ENCODE assay signal across 29 mouse cellular contexts in genomic region chr13:109917551-109917950, GRCm38 (mm10).
DNase-seq lines count a peak whose midpoint lies in the region; ATAC-seq lines count a peak whose summit lies in the region.
"Had no signal": no experiment of that assay in that cellular context is flagged by ENCODE, and none has a peak within 500 bp of the region (broad histone marks: within the 10 kb centered on the region; RNA-seq: fewer than 3 reads in every experiment).

No protein-coding gene starts in this region.

- H3K27me3 ChIP-seq in heart, embryonic 12.5 days (replicated peaks): no peaks in the 10 kb centered on the region
- no peaks in the 10 kb centered on the region for H3K27me3 ChIP-seq in heart, embryonic 16.5 days (ENCODE audit: control insufficient read depth, insufficient read depth, low read length)
- H3K27me3 ChIP-seq in midbrain, embryonic 11.5 days (ENCODE audit: control insufficient read depth, insufficient read depth, low read length): no peaks in the 10 kb centered on the region
- H3K27me3 ChIP-seq in midbrain, embryonic 13.5 days: no peaks in the 10 kb centered on the region
- H3K27me3 ChIP-seq: CH12.LX; embryonic facial prominence, embryonic 12.5 days; embryonic facial prominence, embryonic 15.5 days; hindbrain, embryonic 12.5 days; hindbrain, embryonic 15.5 days; intestine, embryonic 15.5 days; Patski had no signal

- intact Hi-C loops in heart, postnatal 14 days (cut with DNase I): no loop called here
- intact Hi-C loops in heart, postnatal 25 days (cut with DNase I): no loop called here

- no peaks in the 10 kb centered on the region for H3K36me3 ChIP-seq in heart, embryonic 12.5 days
- H3K36me3 ChIP-seq in heart, embryonic 16.5 days (ENCODE audit: control insufficient read depth, insufficient read depth): no peaks in the 10 kb centered on the region
- no peaks in the 10 kb centered on the region for H3K36me3 ChIP-seq in midbrain, embryonic 11.5 days (ENCODE audit: control insufficient read depth, insufficient read depth, low read length)
- H3K36me3 ChIP-seq in midbrain, embryonic 13.5 days: no peaks in the 10 kb centered on the region
- H3K36me3 ChIP-seq: embryonic facial prominence, embryonic 12.5 days; embryonic facial prominence, embryonic 15.5 days; hindbrain, embryonic 12.5 days; hindbrain, embryonic 15.5 days; intestine, embryonic 15.5 days had no signal

- H3K4me1 ChIP-seq in heart, embryonic 12.5 days (replicated peaks): peaks cover 63% of the 10 kb centered on the region
- H3K4me1 ChIP-seq in heart, embryonic 16.5 days (ENCODE audit: control insufficient read depth, insufficient read depth, low read length): peaks cover 43% of the 10 kb centered on the region
- H3K4me1 ChIP-seq in midbrain, embryonic 11.5 days (ENCODE audit: control insufficient read depth, insufficient read depth, low read length): no peaks in the 10 kb centered on the region
- H3K4me1 ChIP-seq in midbrain, embryonic 13.5 days (replicated peaks): peaks cover 3% of the 10 kb centered on the region
- H3K4me1 ChIP-seq: intestine, embryonic 15.5 days had no signal

- ATAC-seq in heart, embryonic 12.5 days (ENCODE audit: insufficient number of reproducible peaks, low FRiP score): no peak
- no peak for ATAC-seq in heart, embryonic 16.5 days (replicated peaks; ENCODE audit: extremely low read depth, insufficient read depth, low FRiP score)
- ATAC-seq in midbrain, embryonic 11.5 days (ENCODE audit: low FRiP score): no peak
- no peak for ATAC-seq in midbrain, embryonic 13.5 days
- ATAC-seq: forebrain, embryonic 14.5 days; forebrain, postnatal 0 days; intestine, embryonic 15.5 days; Patski had no signal

- 82% methylated on average over 10 of the region's 10 CpGs for WGBS in heart, embryonic 12.5 days
- WGBS in heart, embryonic 16.5 days: 72% methylated on average over 10 of the region's 10 CpGs
- WGBS in midbrain, embryonic 11.5 days: 93% methylated on average over 10 of the region's 10 CpGs
- WGBS in midbrain, embryonic 13.5 days: 94% methylated on average over 10 of the region's 10 CpGs

- no peak overlapping the region for H3K9ac ChIP-seq in heart, embryonic 12.5 days
- no peak overlapping the region for H3K9ac ChIP-seq in heart, embryonic 16.5 days (ENCODE audit: low read length)
- H3K9ac ChIP-seq in midbrain, embryonic 11.5 days (ENCODE audit: low read length): no peak overlapping the region
- H3K9ac ChIP-seq in midbrain, embryonic 13.5 days (replicated peaks): no peak overlapping the region
- H3K9ac ChIP-seq: embryonic facial prominence, embryonic 12.5 days; embryonic facial prominence, embryonic 15.5 days; forebrain, postnatal 0 days; hindbrain, embryonic 12.5 days; hindbrain, embryonic 15.5 days; intestine, embryonic 15.5 days had no signal

- no peaks in the 10 kb centered on the region for H3K9me3 ChIP-seq in heart, embryonic 12.5 days (replicated peaks)
- H3K9me3 ChIP-seq in heart, embryonic 16.5 days (replicated peaks; ENCODE audit: control insufficient read depth, low read length): no peaks in the 10 kb centered on the region
- no peaks in the 10 kb centered on the region for H3K9me3 ChIP-seq in midbrain, embryonic 11.5 days (ENCODE audit: control insufficient read depth, low read length)
- no peaks in the 10 kb centered on the region for H3K9me3 ChIP-seq in midbrain, embryonic 13.5 days
- H3K9me3 ChIP-seq: embryonic facial prominence, embryonic 12.5 days; embryonic facial prominence, embryonic 15.5 days; G1E; hindbrain, embryonic 12.5 days; hindbrain, embryonic 15.5 days; intestine, embryonic 15.5 days had no signal

- DNase-seq in heart, adult 11 months: peak; percentile 60
- DNase-seq in heart, adult 18-20 months: no peak
- no peak for DNase-seq in heart, postnatal 14 days
- no peak for DNase-seq in heart, postnatal 25 days (ENCODE audit: low spot score)
- peak; percentile 56 for DNase-seq in midbrain, embryonic 11.5 days (ENCODE audit: low spot score, missing footprints)
- DNase-seq: adrenal gland, postnatal 10 days; adrenal gland, postnatal 36 days; B cell, adult 2 months; cerebellum, adult 11 months; cerebellum, adult 2 months; cerebellum, adult 9-11 months; cerebellum, postnatal 25 days; forebrain, postnatal 0 days; gastrocnemius, postnatal 10 days; gastrocnemius, postnatal 36 days; kidney, adult 18-20 months; kidney, adult 9 months had no signal

- no peak overlapping the region for H3K4me2 ChIP-seq in heart, embryonic 12.5 days
- H3K4me2 ChIP-seq in heart, embryonic 16.5 days (ENCODE audit: low read depth, low read length): peak overlapping the region; percentile 26
- H3K4me2 ChIP-seq in midbrain, embryonic 11.5 days: no peak overlapping the region
- no peak overlapping the region for H3K4me2 ChIP-seq in midbrain, embryonic 13.5 days (replicated peaks)
- H3K4me2 ChIP-seq: embryonic facial prominence, embryonic 12.5 days; embryonic facial prominence, embryonic 15.5 days; hindbrain, embryonic 12.5 days; hindbrain, embryonic 15.5 days; intestine, embryonic 15.5 days had no signal

- H3K27ac ChIP-seq in heart, embryonic 12.5 days (ENCODE audit: poor library complexity, severe bottlenecking): 0 out of 2 replicates have a peak overlapping the region, but pooled peaks have one; percentile 40
- H3K27ac ChIP-seq in heart, embryonic 16.5 days (ENCODE audit: low read length): peak overlapping the region; percentile 24
- no peak overlapping the region for H3K27ac ChIP-seq in midbrain, embryonic 11.5 days (ENCODE audit: low read depth, low read length)
- no peak overlapping the region for H3K27ac ChIP-seq in midbrain, embryonic 13.5 days
- H3K27ac ChIP-seq: embryonic facial prominence, embryonic 12.5 days; embryonic facial prominence, embryonic 15.5 days; hindbrain, embryonic 12.5 days; hindbrain, embryonic 15.5 days; intestine, embryonic 15.5 days had no signal

- H3K4me3 ChIP-seq in heart, embryonic 12.5 days: no peak overlapping the region
- no peak overlapping the region for H3K4me3 ChIP-seq in heart, embryonic 16.5 days (ENCODE audit: low read length)
- no peak overlapping the region for H3K4me3 ChIP-seq in midbrain, embryonic 11.5 days (ENCODE audit: low read depth, low read length)
- no peak overlapping the region for H3K4me3 ChIP-seq in midbrain, embryonic 13.5 days (replicated peaks)
- H3K4me3 ChIP-seq: embryonic facial prominence, embryonic 12.5 days; embryonic facial prominence, embryonic 15.5 days; hindbrain, embryonic 12.5 days; hindbrain, embryonic 15.5 days; intestine, embryonic 15.5 days had no signal

Comparison
In these comparisons a context has a peak if more than half of its experiments do, and no peak if none do; other contexts are left out.
1. DNase-seq: peak in heart, adult 11 months (single experiment) and midbrain, embryonic 11.5 days (single experiment); none in heart, adult 18-20 months (0 of 2), heart, postnatal 14 days (0 of 2) and heart, postnatal 25 days (single experiment).
2. H3K27ac ChIP-seq: peak in heart, embryonic 12.5 days (single experiment) and heart, embryonic 16.5 days (single experiment); none in midbrain, embryonic 11.5 days (single experiment) and midbrain, embryonic 13.5 days (single experiment).